Mouse (Mus musculus) bone marrow macrophage, adult 2 months (primary cell): ENCODE results near the gene A430033K04Rik. TPM values are rescaled to one million over a fixed set of nuclear protein-coding genes. Genes with fewer than 3 reads are reported as not detected.

Source experiments
- H3K27ac ChIP-seq: 2 replicates; pipeline ENCODE4 v1.5.1; 2012; ENCODE audit warnings: low read depth, low read length; ENCODE audit not compliant: insufficient read depth
- H3K4me1 ChIP-seq: 2 replicates; pipeline ENCODE4 v1.6.1; 2012; ENCODE audit warnings: low read length; ENCODE audit not compliant: control insufficient read depth, insufficient read depth
- H3K4me3 ChIP-seq: 2 replicates; pipeline ENCODE4 v1.5.1; 2012; ENCODE audit warnings: mild to moderate bottlenecking, low read length, moderate library complexity; ENCODE audit not compliant: insufficient read depth
- CTCF ChIP-seq: IDR thresholded peaks from 2 replicates; pipeline ENCODE4 v1.5.1; 2012; ENCODE audit warnings: low read depth, mild to moderate bottlenecking, low read length, moderate library complexity
- POLR2A ChIP-seq: IDR thresholded peaks from 2 replicates; pipeline ENCODE4 v1.6.1; 2012; ENCODE audit warnings: mild to moderate bottlenecking, low read depth, low read length, borderline replicate concordance
- polyA plus RNA-seq: library from polyadenylated mRNA; stranded (reverse); fragments of >200 nt; gene quantifications from 2 replicates; pipeline ENCODE4 v1.2.4, GENCODE M21; 2012; ENCODE audit not compliant: missing spikeins, insufficient read depth, insufficient read length

The A430033K04Rik gene
- polyA plus RNA-seq, result 3.4 and 3.8 TPM in 2 replicates

GRCm38 (mm10) chr5:138622645-138623477 lies at the start of gene A430033K04Rik:
A430033K04Rik (plus strand) TSS chr5:138622859.
- TF ChIP-seq POLR2A (no peak), CTCF (no peak)
- Histone ChIP-seq H3K27ac (no peak within 1 kb of the TSS), H3K4me1 (peaks cover 14% of the 10 kb centered on the region), H3K4me3 (peak within 1 kb of the TSS; percentile 69)

- H3K4me1 ChIP-seq, result no peaks in the 10 kb centered on the region
- TF ChIP-seq POLR2A, result no peak
- TF ChIP-seq CTCF, result no peak
- H3K27ac ChIP-seq, result no peak overlapping the region
- no peak overlapping the region for H3K4me3 ChIP-seq
These were observed 35.3 kb upstream of the A430033K04Rik start for GRCm38 (mm10) chr5:138587396-138587795.

GRCm38 (mm10) chr5:138618353-138618752 lies 4.3 kb upstream of the A430033K04Rik start:
- Histone ChIP-seq H3K4me3 (no peak overlapping the region), H3K27ac (no peak overlapping the region), H3K4me1 (peaks cover 11% of the 10 kb centered on the region)
- no peak for TF ChIP-seq POLR2A
- TF ChIP-seq CTCF, result no peak

- H3K27ac ChIP-seq, result peak within 1 kb of the TSS; percentile 74
- TF ChIP-seq POLR2A, result no peak
- TF ChIP-seq CTCF, result no peak
- peaks cover 14% of the 10 kb centered on the region for H3K4me1 ChIP-seq
- peak within 1 kb of the TSS; percentile 86 for H3K4me3 ChIP-seq
These were observed 3.2 kb upstream of the A430033K04Rik start, which contains the start of gene Zfp68 for GRCm38 (mm10) chr5:138619211-138620128. Zfp68 (minus strand) TSS chr5:138619761.

- H3K27ac ChIP-seq, result no peak overlapping the region
- no peak overlapping the region for H3K4me3 ChIP-seq
- H3K4me1 ChIP-seq, result peaks cover 14% of the 10 kb centered on the region
- TF ChIP-seq POLR2A (no peak), CTCF (no peak)
These were observed 1.8 kb upstream of the A430033K04Rik start for GRCm38 (mm10) chr5:138620836-138621235.

GRCm38 (mm10) chr5:138623478-138623875 lies 818 bp downstream of the A430033K04Rik start:
- Histone ChIP-seq H3K4me1 (peaks cover 14% of the 10 kb centered on the region), H3K4me3 (peak overlapping the region; percentile 69), H3K27ac (no peak overlapping the region)
- TF ChIP-seq CTCF, result no peak
- TF ChIP-seq POLR2A, result no peak

GRCm38 (mm10) chr5:138636486-138636885 lies 13.8 kb downstream of the A430033K04Rik start:
- no peak overlapping the region for H3K27ac ChIP-seq
- no peak for TF ChIP-seq POLR2A
- TF ChIP-seq CTCF, result no peak

GRCm38 (mm10) chr5:138641081-138641480 lies 18.4 kb downstream of the A430033K04Rik start:
- Histone ChIP-seq H3K4me1 (no peaks in the 10 kb centered on the region), H3K27ac (no peak overlapping the region), H3K4me3 (no peak overlapping the region)
- TF ChIP-seq POLR2A, result no peak
- TF ChIP-seq CTCF, result no peak

More at GRCm38 (mm10) chr5:138636486-138636885, 13.8 kb downstream of the A430033K04Rik start:
- Histone ChIP-seq H3K4me1 (no peaks in the 10 kb centered on the region), H3K4me3 (no peak overlapping the region)

GRCm38 (mm10) chr5:138641761-138642160 lies 19.1 kb downstream of the A430033K04Rik start:
- Histone ChIP-seq H3K27ac (no peak overlapping the region), H3K4me3 (no peak overlapping the region), H3K4me1 (no peaks in the 10 kb centered on the region)
- TF ChIP-seq POLR2A (no peak), CTCF (no peak)

- Histone ChIP-seq H3K4me3 (no peak overlapping the region), H3K27ac (no peak overlapping the region), H3K4me1 (no peaks in the 10 kb centered on the region)
- TF ChIP-seq CTCF (no peak), POLR2A (no peak)
These were observed 30.3 kb downstream of the A430033K04Rik start for GRCm38 (mm10) chr5:138652911-138653310.
